Mouse (Mus musculus) liver, embryonic 14.5 days (tissue): Measurements from ENCODE around the gene Pih1d1. TPM values are rescaled to one million over a fixed set of nuclear protein-coding genes. Genes with fewer than 3 reads are reported as not detected.
A peak's percentile ranks its signal among the peaks of the same experiment; 100 is the strongest.
"Not testable (repeated sequence)": the region's sequence is repeated elsewhere in the genome, so short reads cannot be mapped to it uniquely, and the experiment has no call there.

Source experiments
- ATAC-seq: fragments of 200-750 bp; cut with Nextera tagmentation; 2 replicates; pipeline ENCODE4 v1.8.0; 2017; ENCODE audit warnings: moderate number of reproducible peaks, mild to moderate bottlenecking, moderate library complexity; ENCODE audit not compliant: insufficient read depth
- DNase-seq, 3 experiments: peaks; one replicate each; pipeline ENCODE4 v3.0.0-alpha.2; 2012 to 2013; ENCODE audit warnings: low read depth in 3 of 3, low spot score in 3 of 3
- H3K27ac ChIP-seq: fragments of 300-500 bp; sonication (generic); 2 replicates; pipeline ENCODE4 v1.5.1; 2014; ENCODE audit warnings: moderate library complexity, mild to moderate bottlenecking, control low read depth, inconsistent platforms
- H3K27me3 ChIP-seq: fragments of 300-500 bp; sonication (generic); 2 replicates; pipeline ENCODE4 v1.6.1; 2014; ENCODE audit warnings: mild to moderate bottlenecking, low read length, moderate library complexity; ENCODE audit not compliant: control insufficient read depth, insufficient read depth
- H3K36me3 ChIP-seq: fragments of 300-500 bp; sonication (generic); replicated peaks from 2 replicates; pipeline ENCODE4 v1.6.1; 2014; ENCODE audit warnings: low read depth; ENCODE audit not compliant: control insufficient read depth, insufficient read depth
- H3K4me1 ChIP-seq, 2 experiments: fragments of 200-500 bp in 1 of 2; fragments of 300-500 bp in 1 of 2; sonication (generic) in 1 of 2; replicated peaks; 2 replicates each; pipeline ENCODE4 v1.6.1; 2012 to 2014; ENCODE audit warnings: antibody characterized with exemption in 1 of 2, inconsistent platforms in 1 of 2, low read length in 1 of 2; ENCODE audit not compliant: control insufficient read depth in 2 of 2, insufficient read depth in 2 of 2
- H3K4me2 ChIP-seq: fragments of 300-500 bp; sonication (generic); 2 replicates; pipeline ENCODE4 v1.6.1; 2014; ENCODE audit warnings: low read depth, mild to moderate bottlenecking, control low read depth, moderate library complexity
- H3K4me3 ChIP-seq, 2 experiments: fragments of 200-500 bp in 1 of 2; fragments of 300-500 bp in 1 of 2; sonication (generic) in 1 of 2; 2 replicates each; pipeline ENCODE4 v1.5.1; 2012 to 2014; ENCODE audit warnings: low read depth in 2 of 2, low read length in 2 of 2, mild to moderate bottlenecking in 2 of 2, control low read depth in 1 of 2, inconsistent platforms in 1 of 2, moderate library complexity in 1 of 2; ENCODE audit not compliant: insufficient read depth in 1 of 2
- H3K9ac ChIP-seq: fragments of 300-500 bp; sonication (generic); replicated peaks from 2 replicates; pipeline ENCODE4 v1.6.1; 2014; ENCODE audit warnings: mild to moderate bottlenecking, control low read depth, moderate library complexity
- H3K9me3 ChIP-seq: fragments of 300-500 bp; sonication (generic); 2 replicates; pipeline ENCODE4 v1.6.1; 2016; ENCODE audit warnings: low read length, mixed read lengths; ENCODE audit not compliant: control insufficient read depth
- CTCF ChIP-seq: IDR thresholded peaks from 2 replicates; pipeline ENCODE4 v1.5.1; 2016; ENCODE audit warnings: antibody characterized with exemption, low read depth, control low read depth
- EP300 ChIP-seq: IDR thresholded peaks from 2 replicates; pipeline ENCODE4 v1.6.1; 2016; ENCODE audit warnings: antibody characterized with exemption, low read depth
- WGBS: fragments of 180-500 bp; shearing (Covaris S2); extraction: QIAGEN DNeasy Blood & Tissue Kit; methylation state at CpG from one replicate; pipeline ENCODE4 v1.1.7; 2014; ENCODE audit not compliant: insufficient replicate concordance; 5-methylcytosine and 5-hydroxymethylcytosine counted together
- polyA plus RNA-seq, 2 experiments: library from polyadenylated mRNA; depleted of rRNA in 1 of 2; stranded (reverse) in 1 of 2; unstranded in 1 of 2; fragments of >200 nt; fragmentation: Nextera tagmentation in 1 of 2; extraction: Ambion mirVana in 1 of 2; gene quantifications; 2 replicates each; pipeline versions ENCODE4 v1.2.1 to v1.2.3; 2012 to 2014

Pih1d1 gene
- polyA plus RNA-seq, 2 experiments, result 38.3 to 45.8 TPM

- Histone ChIP-seq H3K9ac (no peak overlapping the region), H3K4me1 (peaks cover 0 to 7% of the 10 kb centered on the region in 2 experiments; a peak in 1 of 4 replicates), H3K27ac (no peak overlapping the region), H3K27me3 (no peaks in the 10 kb centered on the region), H3K9me3 (no peaks in the 10 kb centered on the region), H3K4me3 (no peak overlapping the region), H3K36me3 (no peaks in the 10 kb centered on the region), H3K4me2 (no peak overlapping the region)
- no peak for DNase-seq
- 81% methylated on average over 11 of the region's 11 CpGs for WGBS
- no peak for ATAC-seq
- no peak for TF ChIP-seq EP300
- no peak for TF ChIP-seq CTCF
Observed at GRCm38 (mm10) chr7:45147899-45148298, 6.2 kb upstream of the Pih1d1 start.

GRCm38 (mm10) chr7:45148534-45149098, 5.5 kb upstream of the Pih1d1 start:
- 60% methylated on average over 4 of the region's 4 CpGs for WGBS
- no peak for DNase-seq
- H3K9ac ChIP-seq, result no peak overlapping the region
- TF ChIP-seq CTCF (no peak), EP300 (no peak)
- H3K36me3 ChIP-seq, result no peaks in the 10 kb centered on the region
- no peak overlapping the region for H3K4me2 ChIP-seq
- no peaks in the 10 kb centered on the region for H3K9me3 ChIP-seq
- no peak for ATAC-seq
- no peaks in the 10 kb centered on the region for H3K27me3 ChIP-seq
- H3K27ac ChIP-seq, result no peak overlapping the region
- H3K4me1 ChIP-seq, result peaks cover 5 to 10% of the 10 kb centered on the region in 2 experiments; a peak in 3 of 4 replicates
- H3K4me3 ChIP-seq, result no peak overlapping the region

- H3K4me1 ChIP-seq, result peaks cover 6 to 11% of the 10 kb centered on the region in 2 experiments; a peak in 3 of 4 replicates
- TF ChIP-seq EP300, result no peak
- no peak for TF ChIP-seq CTCF
- WGBS, result 79% methylated on average over 6 of the region's 6 CpGs
- no peak overlapping the region for H3K27ac ChIP-seq
- H3K36me3 ChIP-seq, result no peaks in the 10 kb centered on the region
- H3K4me2 ChIP-seq, result no peak overlapping the region
- no peak overlapping the region for H3K9ac ChIP-seq
- no peak overlapping the region for H3K4me3 ChIP-seq
- H3K9me3 ChIP-seq, result no peaks in the 10 kb centered on the region
- DNase-seq, result no peak
- ATAC-seq, result no peak
- H3K27me3 ChIP-seq, result no peaks in the 10 kb centered on the region
Observed at GRCm38 (mm10) chr7:45149545-45149944, 4.6 kb upstream of the Pih1d1 start.

- DNase-seq (no peak), ATAC-seq (no peak)
- Histone ChIP-seq H3K27ac (no peak overlapping the region), H3K4me2 (no peak overlapping the region), H3K27me3 (no peaks in the 10 kb centered on the region), H3K9me3 (no peaks in the 10 kb centered on the region), H3K36me3 (no peaks in the 10 kb centered on the region), H3K9ac (no peak overlapping the region), H3K4me3 (no peak overlapping the region), H3K4me1 (peaks cover 10 to 11% of the 10 kb centered on the region in 2 experiments; a peak in 3 of 4 replicates)
- no peak for TF ChIP-seq CTCF
- no peak for TF ChIP-seq EP300
- 70% methylated on average over 4 of the region's 4 CpGs for WGBS
Observed at GRCm38 (mm10) chr7:45150321-45150720, 3.8 kb upstream of the Pih1d1 start.

- H3K9me3 ChIP-seq, result no peaks in the 10 kb centered on the region
- H3K27ac ChIP-seq, result no peak overlapping the region
- H3K4me2 ChIP-seq, result no peak overlapping the region
- no peak for ATAC-seq
- H3K4me3 ChIP-seq, result no peak overlapping the region
- 70% methylated on average over 11 of the region's 11 CpGs for WGBS
- H3K36me3 ChIP-seq, result no peaks in the 10 kb centered on the region
- H3K9ac ChIP-seq, result no peak overlapping the region
- H3K4me1 ChIP-seq, result peaks cover 10 to 11% of the 10 kb centered on the region in 2 experiments; a peak in 3 of 4 replicates
- DNase-seq, result no peak
- H3K27me3 ChIP-seq, result no peaks in the 10 kb centered on the region
- TF ChIP-seq EP300 (no peak), CTCF (no peak)
Observed at GRCm38 (mm10) chr7:45151303-45151702, 2.8 kb upstream of the Pih1d1 start.

GRCm38 (mm10) chr7:45153052-45153451, 1.1 kb upstream of the Pih1d1 start:
- H3K36me3 ChIP-seq, H3K27me3 ChIP-seq, H3K9me3 ChIP-seq, H3K27ac ChIP-seq, DNase-seq, ATAC-seq: not testable (repeated sequence)
- Histone ChIP-seq H3K4me1 (peaks cover 10 to 11% of the 10 kb centered on the region in 2 experiments; a peak in 3 of 4 replicates), H3K4me2 (peak overlapping the region; percentile 98), H3K4me3 (peak overlapping the region in 1 of 2 experiments; percentile 74; a peak in 2 of 4 replicates), H3K9ac (peak overlapping the region; percentile 82)
- 76% methylated on average over 2 of the region's 2 CpGs for WGBS
